Mouse (Mus musculus) thymus, adult 18-20 months (tissue): Measurements from ENCODE around the gene Pxmp4.

Source experiments
- DNase-seq, 2 experiments: peaks; one replicate each; pipeline ENCODE4 v3.0.0; 2022; ENCODE audit warnings: mixed read lengths in 2 of 2

Pxmp4 gene

GRCm38 (mm10) chr2:154570666-154571065 is 32.8 kb downstream of the Pxmp4 start:
- no peak for DNase-seq

GRCm38 (mm10) chr2:154569836-154570286 is 33.6 kb downstream of the Pxmp4 start, which contains the start of gene E2f1:
Gene E2f1 (minus strand): TSS chr2:154569892.
- DNase-seq = peak; percentile 90 to 92

- peak; percentile 39 to 47 for DNase-seq
Measured at GRCm38 (mm10) chr2:154569071-154569748, 34.3 kb downstream of the Pxmp4 start.

- DNase-seq = no peak
Measured at GRCm38 (mm10) chr2:154568329-154569070, 35.0 kb downstream of the Pxmp4 start.

- no peak for DNase-seq
Measured at GRCm38 (mm10) chr2:154567766-154568165, 35.7 kb downstream of the Pxmp4 start.

GRCm38 (mm10) chr2:154566641-154567040 is 36.9 kb downstream of the Pxmp4 start:
- DNase-seq = no peak

- no peak for DNase-seq
Measured at GRCm38 (mm10) chr2:154565562-154565961, 37.9 kb downstream of the Pxmp4 start.

- DNase-seq = no peak
Measured at GRCm38 (mm10) chr2:154563612-154564170, 39.8 kb downstream of the Pxmp4 start.

GRCm38 (mm10) chr2:154558264-154559039 is 45.1 kb downstream of the Pxmp4 start, which contains the start of gene Necab3:
Gene Necab3 (minus strand): TSS chr2:154558890.
- peak; percentile 59 to 60 for DNase-seq

- DNase-seq = no peak
Measured at GRCm38 (mm10) chr2:154557184-154557832, 46.2 kb downstream of the Pxmp4 start.

- no peak for DNase-seq
Measured at GRCm38 (mm10) chr2:154555235-154555634, 48.3 kb downstream of the Pxmp4 start.

- DNase-seq = peak; percentile 56 to 64
Measured at GRCm38 (mm10) chr2:154552424-154552907, 51.0 kb downstream of the Pxmp4 start.

GRCm38 (mm10) chr2:154551927-154552326 is 51.6 kb downstream of the Pxmp4 start:
- no peak for DNase-seq

- DNase-seq = no peak
Measured at GRCm38 (mm10) chr2:154551476-154551875, 52.0 kb downstream of the Pxmp4 start, which contains the start of gene Actl10. Gene Actl10 (plus strand): TSS chr2:154551776.

- no peak for DNase-seq
Measured at GRCm38 (mm10) chr2:154550937-154551336, 52.6 kb downstream of the Pxmp4 start.

- no peak for DNase-seq
Measured at GRCm38 (mm10) chr2:154549886-154550189, 53.7 kb downstream of the Pxmp4 start.

- peak; percentile 51 to 54 for DNase-seq
Measured at GRCm38 (mm10) chr2:154549127-154549885, 54.2 kb downstream of the Pxmp4 start.

- DNase-seq = no peak
Measured at GRCm38 (mm10) chr2:154548688-154549087, 54.8 kb downstream of the Pxmp4 start.

- DNase-seq = no peak
Measured at GRCm38 (mm10) chr2:154546711-154547110, 56.8 kb downstream of the Pxmp4 start, which contains the start of gene 1700003F12Rik. Gene 1700003F12Rik (plus strand): TSS chr2:154547085.

GRCm38 (mm10) chr2:154543567-154544347 is 59.8 kb downstream of the Pxmp4 start:
- no peak for DNase-seq
